Mouse (Mus musculus): ENCODE measurements around the gene Cox19. TPM values are rescaled to one million over a fixed set of nuclear protein-coding genes. Genes with fewer than 3 reads are reported as not detected.

Cox19 gene
- polyA plus RNA-seq, 1 experiment from 2014 or later, result 72.6 TPM

DNA sequence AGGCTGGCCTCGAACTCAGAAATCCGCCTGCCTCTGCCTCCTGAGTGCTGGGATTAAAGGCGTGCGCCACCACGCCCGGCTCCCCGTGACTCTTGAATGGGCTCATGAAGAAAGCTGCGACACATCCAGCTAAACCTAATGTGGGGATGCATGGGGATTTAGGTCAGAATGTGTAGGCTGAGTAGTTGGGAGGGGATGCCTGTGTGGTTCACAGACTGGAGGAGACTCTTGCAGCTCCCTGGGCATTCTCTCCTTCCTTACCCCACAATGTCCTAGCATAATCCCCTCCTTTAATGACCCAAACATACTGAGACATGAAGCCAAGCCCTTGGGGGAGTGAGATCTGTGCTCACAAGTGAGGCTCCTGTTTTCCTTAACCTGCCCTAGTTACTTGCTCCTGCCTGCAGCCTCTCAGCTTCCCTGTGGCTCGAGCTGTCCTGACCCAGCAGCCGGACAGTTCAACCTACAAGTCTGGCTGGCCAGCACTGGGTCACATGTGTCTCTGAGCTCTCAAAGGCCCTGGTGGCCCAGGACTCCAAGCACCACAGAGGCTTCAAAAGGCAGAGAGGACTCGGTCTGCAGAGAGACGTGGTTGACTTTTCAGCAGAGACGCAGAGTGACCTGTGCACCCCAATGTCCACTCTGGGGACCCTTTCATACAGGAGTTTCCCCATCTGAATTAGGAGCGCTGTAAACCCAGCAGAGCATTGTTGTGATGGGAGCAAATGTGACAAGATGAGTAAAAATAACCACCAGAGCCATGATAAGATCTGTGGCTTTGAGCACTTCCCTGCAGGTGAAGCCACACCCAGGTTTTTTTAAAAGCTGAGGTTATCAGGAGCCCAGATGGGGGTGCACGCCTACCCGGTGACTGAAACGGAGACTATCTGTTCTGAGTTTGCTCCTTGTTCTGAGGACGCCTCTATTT is 30.6 kb upstream of the Cox19 start:
- Histone ChIP-seq H3K4me3 (peak overlapping the region; percentile 80), H3K4me2 (peak overlapping the region; percentile 89), H3K36me3 (no peaks in the 10 kb centered on the region), H3K27me3 (replicated peaks) (no peaks in the 10 kb centered on the region), H3K27ac (ENCODE audit: poor library complexity, severe bottlenecking) (peak overlapping the region; percentile 98), H3K4me1 (replicated peaks) (peaks cover 88% of the 10 kb centered on the region), H3K9me3 (replicated peaks) (no peaks in the 10 kb centered on the region), H3K9ac (peak overlapping the region; percentile 49)
- peak; percentile 23 for ATAC-seq (ENCODE audit: insufficient number of reproducible peaks, low FRiP score)
- WGBS, result 54% methylated on average over 18 of the region's 18 CpGs

DNA sequence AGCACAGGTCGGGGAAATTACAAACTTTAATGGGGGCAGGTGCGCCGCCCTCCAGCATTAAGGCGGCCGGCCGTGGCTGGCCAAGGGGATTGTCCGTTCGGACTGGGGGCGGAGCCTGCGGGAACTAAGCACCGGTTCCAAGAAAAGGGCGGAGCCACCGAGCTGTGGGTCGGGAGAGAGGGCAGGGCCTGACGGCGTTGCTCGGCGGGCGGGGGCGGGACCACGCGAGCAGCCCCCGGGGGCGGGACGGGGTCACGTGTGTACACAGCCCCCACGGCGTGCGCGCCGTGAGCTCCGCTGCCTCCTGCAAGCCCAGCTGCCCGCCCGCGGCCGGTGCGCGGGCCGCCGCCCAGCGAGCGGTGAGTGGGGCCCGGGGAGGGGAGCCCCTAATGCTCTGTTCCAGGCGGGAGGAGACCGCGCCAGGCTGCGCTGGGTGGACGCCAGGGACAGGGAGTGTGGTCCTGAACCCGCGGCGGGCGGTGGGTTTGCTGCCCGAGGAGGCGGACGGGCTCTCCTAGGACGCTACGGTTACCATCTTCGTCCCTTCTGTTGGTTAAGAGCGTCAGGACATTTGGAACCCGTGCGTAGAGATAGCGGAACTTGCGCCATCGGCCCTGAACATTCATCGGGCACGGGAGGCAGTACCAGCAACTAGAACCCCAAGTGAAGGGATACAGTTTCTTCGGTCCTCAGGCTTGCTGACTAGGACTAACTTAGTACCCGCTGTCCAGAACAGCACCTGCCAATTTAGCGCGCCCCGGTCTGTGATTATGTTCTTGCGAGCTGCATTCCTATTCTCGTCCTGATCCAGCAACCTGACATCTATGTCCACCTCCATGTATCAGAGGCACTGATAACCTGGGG is 29.4 kb upstream of the Cox19 start:
- peak overlapping the region; percentile 80 for H3K4me3 ChIP-seq
- H3K4me1 ChIP-seq (replicated peaks), result peaks cover 90% of the 10 kb centered on the region
- H3K36me3 ChIP-seq, result no peaks in the 10 kb centered on the region
- peak overlapping the region; percentile 97 for H3K27ac ChIP-seq (ENCODE audit: poor library complexity, severe bottlenecking)
- H3K9me3 ChIP-seq (replicated peaks), result no peaks in the 10 kb centered on the region
- H3K27me3 ChIP-seq (replicated peaks), result no peaks in the 10 kb centered on the region
- peak overlapping the region; percentile 88 for H3K9ac ChIP-seq
- WGBS, result under 1% methylated on average over 55 of the region's 73 CpGs
- peak; percentile 89 for ATAC-seq (ENCODE audit: insufficient number of reproducible peaks, low FRiP score)
- H3K4me2 ChIP-seq, result peak overlapping the region; percentile 89

DNA sequence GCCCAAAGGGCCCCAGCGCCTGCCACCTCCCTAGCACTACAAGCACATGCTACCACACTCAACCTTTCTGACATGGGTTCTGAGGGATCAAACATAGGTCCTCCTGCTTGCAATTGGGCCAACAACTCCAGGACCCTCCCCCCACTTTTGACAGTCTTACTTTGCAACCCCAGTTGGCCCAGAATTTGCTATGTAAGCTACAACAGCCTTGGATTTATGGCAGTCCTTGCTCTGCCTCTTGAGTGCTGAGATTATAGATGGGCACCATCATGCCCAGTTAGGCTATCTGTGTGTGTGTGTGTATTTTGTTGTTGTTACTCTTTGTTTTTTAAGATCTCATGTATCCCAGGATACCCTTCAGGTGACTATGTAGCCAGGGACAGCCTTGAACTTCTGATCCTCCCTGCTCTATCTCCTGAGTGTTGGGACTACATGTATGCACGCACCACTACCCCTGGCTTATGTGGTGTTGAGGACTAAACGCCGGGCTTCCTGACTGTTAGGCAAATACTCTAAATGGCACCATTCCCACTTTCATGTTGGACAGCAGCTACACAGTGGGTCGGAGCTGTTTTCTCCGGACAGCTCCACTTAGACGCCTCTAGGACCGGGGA is 28.7 kb upstream of the Cox19 start:
- 24% methylated on average over 8 of the region's 8 CpGs for WGBS

DNA sequence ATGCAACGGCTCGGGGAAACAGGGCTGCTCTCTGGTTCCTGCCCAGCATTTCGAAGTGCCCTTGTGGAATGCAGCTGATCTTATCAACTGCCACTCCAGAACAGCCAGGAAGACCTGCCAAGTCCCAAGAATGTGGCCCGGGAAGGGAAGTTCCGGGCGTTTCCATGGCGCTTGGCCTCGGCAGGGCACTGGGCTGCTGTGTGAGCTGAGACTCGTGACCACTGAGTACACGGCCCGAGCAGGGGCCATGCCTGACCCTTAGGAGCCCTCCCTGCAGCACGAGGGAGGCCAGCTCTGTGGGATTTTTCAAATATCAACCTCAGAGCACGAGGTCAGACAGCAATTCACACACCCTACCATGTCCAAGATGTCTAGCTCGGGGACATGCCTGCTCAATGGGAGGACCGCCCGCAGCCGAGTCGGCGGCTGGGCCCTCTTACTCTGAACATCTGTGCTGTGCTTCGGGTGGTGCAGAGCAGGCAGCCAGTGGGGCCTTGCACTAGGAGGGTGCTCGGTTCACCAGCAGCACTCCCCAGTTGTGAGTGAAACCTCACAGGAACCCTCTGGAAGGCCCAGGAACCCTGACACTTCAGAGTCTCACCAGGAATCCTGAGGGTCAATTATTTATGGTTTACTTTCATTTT is 27.9 kb upstream of the Cox19 start:
- no peak overlapping the region for H3K4me3 ChIP-seq
- peak overlapping the region; percentile 97 for H3K27ac ChIP-seq (ENCODE audit: poor library complexity, severe bottlenecking)
- WGBS, result 18% methylated on average over 21 of the region's 21 CpGs
- H3K9ac ChIP-seq, result peak overlapping the region; percentile 33
- H3K27me3 ChIP-seq (replicated peaks), result no peaks in the 10 kb centered on the region
- peak overlapping the region; percentile 89 for H3K4me2 ChIP-seq
- 0 out of 2 replicates have a peak, but pooled peaks have one; percentile 18 for ATAC-seq (ENCODE audit: insufficient number of reproducible peaks, low FRiP score)
- H3K4me1 ChIP-seq (replicated peaks), result peaks cover 80% of the 10 kb centered on the region
- H3K9me3 ChIP-seq (replicated peaks), result no peaks in the 10 kb centered on the region
- no peaks in the 10 kb centered on the region for H3K36me3 ChIP-seq

More for the DNA sequence above, 28.7 kb upstream of the Cox19 start:
- peak overlapping the region; percentile 66; the same call in 1 of the 2 replicates for H3K9ac ChIP-seq
- H3K27ac ChIP-seq (ENCODE audit: poor library complexity, severe bottlenecking), result peak overlapping the region; percentile 97
- H3K36me3 ChIP-seq, result no peaks in the 10 kb centered on the region
- peak; percentile 0; the same call in 1 of the 2 replicates for ATAC-seq (ENCODE audit: insufficient number of reproducible peaks, low FRiP score)
- peak overlapping the region; percentile 80 for H3K4me3 ChIP-seq
- H3K9me3 ChIP-seq (replicated peaks), result no peaks in the 10 kb centered on the region
- H3K4me2 ChIP-seq, result peak overlapping the region; percentile 89
- no peaks in the 10 kb centered on the region for H3K27me3 ChIP-seq (replicated peaks)
- peaks cover 87% of the 10 kb centered on the region for H3K4me1 ChIP-seq (replicated peaks)

DNA sequence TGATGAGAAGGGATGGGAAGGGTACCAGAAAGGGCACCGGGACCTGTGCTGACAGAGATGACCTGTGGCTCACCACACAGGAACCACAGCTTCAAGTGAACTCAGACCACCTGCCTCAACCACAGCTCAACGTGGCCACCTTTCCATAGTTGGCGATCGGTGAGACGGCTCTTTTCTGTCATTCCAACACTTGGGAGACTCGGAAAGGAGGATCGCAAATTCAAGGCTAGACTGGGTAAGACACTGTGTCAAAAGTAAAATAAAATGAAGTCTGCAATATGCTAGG is 27.0 kb upstream of the Cox19 start:
- no peak for ATAC-seq (ENCODE audit: insufficient number of reproducible peaks, low FRiP score)
- H3K27me3 ChIP-seq (replicated peaks), result no peaks in the 10 kb centered on the region
- no peaks in the 10 kb centered on the region for H3K36me3 ChIP-seq
- peak overlapping the region; percentile 97 for H3K27ac ChIP-seq (ENCODE audit: poor library complexity, severe bottlenecking)
- H3K4me2 ChIP-seq, result peak overlapping the region; percentile 56; the same call in 1 of the 2 replicates
- 78% methylated on average over 7 of the region's 7 CpGs for WGBS
- H3K9me3 ChIP-seq (replicated peaks), result no peaks in the 10 kb centered on the region
- peaks cover 75% of the 10 kb centered on the region for H3K4me1 ChIP-seq (replicated peaks)
- no peak overlapping the region for H3K4me3 ChIP-seq
- H3K9ac ChIP-seq, result peak overlapping the region; percentile 46; the same call in 1 of the 2 replicates

DNA sequence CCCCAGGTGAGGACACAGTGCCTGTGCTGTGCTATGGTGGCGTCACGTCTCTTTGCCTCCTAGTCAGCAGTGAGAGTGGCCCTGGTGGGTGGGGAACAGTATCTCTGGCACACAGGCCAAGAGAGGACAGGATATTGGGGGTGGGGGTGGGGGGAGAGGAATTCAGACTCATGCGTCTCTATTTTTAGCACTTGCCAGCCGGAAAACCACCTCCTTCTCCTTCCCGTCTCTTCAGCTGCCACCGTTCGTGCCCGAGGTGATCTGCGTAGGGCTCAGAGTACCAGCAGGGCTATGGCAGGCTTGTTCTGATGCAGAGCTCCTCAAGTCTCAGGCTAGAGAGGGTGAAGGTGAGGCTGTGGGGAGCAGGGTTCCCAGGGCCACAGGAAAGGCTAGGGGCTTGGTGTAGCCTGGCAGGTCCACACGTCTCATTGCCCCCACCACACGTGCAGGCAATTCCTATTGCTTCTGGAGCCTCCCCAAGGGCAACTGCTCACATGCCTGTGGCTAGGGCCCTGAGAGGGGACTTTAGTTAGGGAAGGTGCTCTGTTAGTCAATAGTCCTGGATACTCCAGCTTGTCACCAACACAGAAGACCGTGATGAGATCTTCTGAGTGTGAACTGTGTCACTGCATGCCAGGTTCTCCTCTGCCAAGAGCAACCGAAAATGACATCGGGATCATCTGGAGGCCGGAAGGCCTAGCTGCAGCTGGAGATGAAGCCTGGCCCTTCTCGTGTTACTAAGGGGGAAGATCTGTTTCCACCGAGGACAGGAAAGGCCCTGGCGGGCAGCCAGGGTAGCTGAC is 26.5 kb upstream of the Cox19 start, which contains the start of gene Gpr146:
Gpr146 (plus strand) TSS at position 230 of the 803 bp plus-strand sequence.
- Histone ChIP-seq H3K4me3 (0 out of 2 replicates have a peak within 1 kb of the TSS, but pooled peaks have one; percentile 7), H3K27ac (ENCODE audit: poor library complexity, severe bottlenecking) (peak within 1 kb of the TSS; percentile 97), H3K9me3 (replicated peaks) (no peaks in the 10 kb centered on the region), H3K27me3 (replicated peaks) (no peaks in the 10 kb centered on the region), H3K36me3 (no peaks in the 10 kb centered on the region), H3K4me2 (peak within 1 kb of the TSS; percentile 89), H3K4me1 (replicated peaks) (peaks cover 75% of the 10 kb centered on the region), H3K9ac (peak within 1 kb of the TSS; percentile 46; the same call in 1 of the 2 replicates)
- WGBS, result 15% methylated on average over 18 of the region's 18 CpGs
- ATAC-seq (ENCODE audit: insufficient number of reproducible peaks, low FRiP score), result no peak

DNA sequence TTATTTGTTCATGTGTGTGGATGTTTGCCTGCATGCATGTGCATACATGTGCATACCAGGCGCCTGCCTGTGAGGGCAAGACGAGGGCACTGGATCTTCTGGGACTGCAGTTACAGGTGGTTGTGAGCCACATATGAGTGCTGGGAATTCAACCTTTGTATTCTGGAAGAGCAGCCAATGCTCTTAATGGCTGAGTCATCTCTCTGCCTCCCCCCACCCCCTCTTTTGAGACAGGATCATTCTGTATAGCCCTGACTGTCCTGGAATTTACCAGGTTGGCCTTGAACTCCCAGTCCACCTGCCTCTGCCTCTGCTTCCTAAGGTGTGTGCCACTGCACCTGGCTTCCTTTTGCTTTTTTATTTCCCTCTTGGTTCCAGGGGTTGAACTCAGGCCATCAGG is 23.6 kb upstream of the Cox19 start:
- H3K27ac ChIP-seq (ENCODE audit: poor library complexity, severe bottlenecking), result no peak overlapping the region
- H3K9me3 ChIP-seq (replicated peaks), result no peaks in the 10 kb centered on the region
- peaks cover 76% of the 10 kb centered on the region for H3K4me1 ChIP-seq (replicated peaks)
- no peaks in the 10 kb centered on the region for H3K27me3 ChIP-seq (replicated peaks)
- H3K4me3 ChIP-seq, result no peak overlapping the region
- no peaks in the 10 kb centered on the region for H3K36me3 ChIP-seq
- ATAC-seq (ENCODE audit: insufficient number of reproducible peaks, low FRiP score), result no peak
- H3K4me2 ChIP-seq, result no peak overlapping the region
- 87% methylated on average over 2 of the region's 2 CpGs for WGBS
- H3K9ac ChIP-seq, result no peak overlapping the region

DNA sequence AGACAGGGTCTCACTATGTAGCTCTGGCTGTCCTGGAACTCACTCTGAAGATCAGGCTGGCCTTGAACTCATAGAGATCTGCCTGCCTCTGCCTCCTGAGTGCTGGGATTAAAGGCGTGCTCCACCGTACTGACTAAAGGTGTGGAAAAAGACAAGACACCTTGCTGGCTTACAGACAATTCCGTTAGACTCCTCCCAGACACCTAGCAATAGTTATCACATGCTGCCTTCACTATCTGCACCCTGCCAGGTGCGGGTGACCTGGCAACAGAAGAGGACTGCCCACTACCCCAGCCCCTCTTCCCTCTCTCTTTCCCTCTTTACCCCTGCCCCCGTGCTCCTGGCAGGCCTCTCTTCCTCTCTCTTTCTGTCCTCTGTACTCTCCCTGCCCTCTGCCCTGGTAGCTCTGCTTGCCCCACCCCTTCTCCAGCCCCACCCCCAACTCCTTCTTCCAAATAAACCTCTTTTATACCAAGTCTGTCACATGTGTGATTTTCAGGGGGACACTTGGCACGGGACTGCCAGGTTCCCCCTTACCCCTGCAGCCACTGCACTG is 22.7 kb upstream of the Cox19 start:
- H3K4me2 ChIP-seq, result no peak overlapping the region
- no peaks in the 10 kb centered on the region for H3K9me3 ChIP-seq (replicated peaks)

DNA sequence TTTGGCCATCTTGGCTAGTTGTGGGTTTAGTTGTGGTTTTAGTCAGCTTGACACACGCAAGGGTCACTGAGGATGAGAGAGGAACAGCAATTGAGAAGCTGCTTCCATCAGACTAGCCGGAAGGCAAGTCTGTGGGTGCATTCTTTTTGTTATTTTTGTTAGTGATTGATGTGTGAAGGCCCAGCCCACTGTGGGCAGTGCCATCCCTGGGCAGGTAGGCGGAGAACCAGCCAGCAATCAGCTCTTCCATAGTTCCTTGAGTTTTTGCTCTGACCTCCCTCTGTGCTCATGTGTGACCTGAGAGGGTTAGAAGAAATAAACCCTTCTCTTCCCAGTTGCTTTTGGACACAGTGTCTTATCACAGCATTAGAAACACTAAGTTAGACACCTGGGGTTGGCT is 21.9 kb upstream of the Cox19 start:
- Histone ChIP-seq H3K36me3 (no peaks in the 10 kb centered on the region), H3K4me3 (no peak overlapping the region), H3K9me3 (replicated peaks) (no peaks in the 10 kb centered on the region), H3K9ac (no peak overlapping the region), H3K4me2 (no peak overlapping the region), H3K27ac (ENCODE audit: poor library complexity, severe bottlenecking) (peak overlapping the region; percentile 9; the same call in 1 of the 2 replicates), H3K4me1 (replicated peaks) (peaks cover 62% of the 10 kb centered on the region), H3K27me3 (replicated peaks) (no peaks in the 10 kb centered on the region)
- ATAC-seq (ENCODE audit: insufficient number of reproducible peaks, low FRiP score), result no peak
- 88% methylated on average over 3 of the region's 3 CpGs for WGBS

More for the DNA sequence above, 22.7 kb upstream of the Cox19 start:
- Histone ChIP-seq H3K36me3 (no peaks in the 10 kb centered on the region), H3K27me3 (replicated peaks) (no peaks in the 10 kb centered on the region), H3K27ac (ENCODE audit: poor library complexity, severe bottlenecking) (no peak overlapping the region), H3K4me3 (no peak overlapping the region), H3K9ac (no peak overlapping the region), H3K4me1 (replicated peaks) (peaks cover 71% of the 10 kb centered on the region)
- ATAC-seq (ENCODE audit: insufficient number of reproducible peaks, low FRiP score), result no peak
- 72% methylated on average over 6 of the region's 6 CpGs for WGBS

All from heart, embryonic 12.5 days (tissue).